24 mouse cellular contexts compared by ENCODE assay signal in genomic region chr2:146877423-146878098, GRCm38 (mm10).
"Had no signal": no experiment of that assay in that cellular context is flagged by ENCODE, and none has a peak within 500 bp of the region (broad histone marks: within the 10 kb centered on the region; RNA-seq: fewer than 3 reads in every experiment).

No protein-coding gene starts in this region.

- H3K9me3 ChIP-seq: heart, embryonic 10.5 days; heart, embryonic 12.5 days; hindbrain, embryonic 10.5 days; hindbrain, embryonic 12.5 days; intestine, embryonic 15.5 days; limb, embryonic 10.5 days; limb, embryonic 12.5 days had no signal

- H3K9ac ChIP-seq: heart, embryonic 12.5 days; hindbrain, embryonic 12.5 days; hindbrain, embryonic 14.5 days; intestine, embryonic 15.5 days; limb, embryonic 12.5 days had no signal

- H3K36me3 ChIP-seq: heart, embryonic 10.5 days; heart, embryonic 12.5 days; hindbrain, embryonic 10.5 days; hindbrain, embryonic 12.5 days; intestine, embryonic 15.5 days; limb, embryonic 10.5 days; limb, embryonic 12.5 days had no signal

- ATAC-seq: hindbrain, embryonic 16.5 days; inflammation-experienced regulatory T-cells, adult 6 months; intestine, embryonic 15.5 days; intestine, postnatal 0 days had no signal

- H3K27me3 ChIP-seq: heart, embryonic 12.5 days; hindbrain, embryonic 12.5 days; intestine, embryonic 15.5 days; limb, embryonic 12.5 days had no signal

- H3K4me1 ChIP-seq: hindbrain, embryonic 10.5 days; hindbrain, embryonic 12.5 days; intestine, embryonic 15.5 days; limb, embryonic 10.5 days; limb, embryonic 12.5 days had no signal

- H3K4me3 ChIP-seq: gastrocnemius, adult 2 months; heart, embryonic 10.5 days; heart, embryonic 12.5 days; hindbrain, embryonic 10.5 days; hindbrain, embryonic 12.5 days; intestine, embryonic 15.5 days; layer of hippocampus, adult 2 months; left cerebral cortex, adult 2 months; limb, embryonic 10.5 days; limb, embryonic 12.5 days had no signal

- H3K4me2 ChIP-seq: heart, embryonic 12.5 days; hindbrain, embryonic 12.5 days; hindbrain, embryonic 14.5 days; intestine, embryonic 15.5 days; limb, embryonic 12.5 days had no signal

- DNase-seq: gastrocnemius, adult 2 months; gastrocnemius, postnatal 10 days; gastrocnemius, postnatal 25 days; heart, adult 18-20 months; heart, postnatal 10 days; heart, postnatal 4 days; kidney, adult 18-20 months; kidney, adult 8-10 months; kidney, postnatal 10 days; kidney, postnatal 25 days; kidney, postnatal 4 days had no signal

- H3K27ac ChIP-seq: gastrocnemius, adult 2 months; heart, embryonic 10.5 days; hindbrain, embryonic 10.5 days; hindbrain, embryonic 12.5 days; hindbrain, embryonic 14.5 days; intestine, embryonic 15.5 days; layer of hippocampus, adult 2 months; left cerebral cortex, adult 2 months; limb, embryonic 10.5 days; limb, embryonic 12.5 days had no signal
